Mouse (Mus musculus) fibroblast of lung, adult 2 months (primary cell): ENCODE measurements around the gene Ppef1.

Experiments used
- DNase-seq: peaks from one replicate; pipeline ENCODE4 v3.0.0-alpha.2; 2011; ENCODE audit warnings: low read depth

Gene Ppef1

DNA sequence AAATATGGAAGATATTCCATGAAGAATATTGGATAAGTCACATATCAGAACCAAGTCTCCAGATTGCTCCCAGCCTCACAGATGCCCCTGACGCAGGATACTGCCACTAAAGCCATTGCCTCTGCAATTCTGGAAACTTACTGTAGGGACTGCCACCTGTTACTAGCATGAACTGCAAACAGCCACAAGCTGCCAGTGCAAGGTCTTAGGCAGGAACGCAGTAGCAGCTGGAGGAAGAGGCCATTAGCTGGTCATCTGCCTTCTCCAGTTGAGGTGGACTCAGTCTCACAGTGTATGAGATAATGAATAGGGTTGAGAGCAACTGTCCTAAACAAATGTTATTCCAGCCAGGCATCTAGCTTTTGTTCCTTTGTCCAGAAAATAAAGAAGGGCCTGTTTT, 137.5 kb downstream of the Ppef1 start:
- no peak for DNase-seq

DNA sequence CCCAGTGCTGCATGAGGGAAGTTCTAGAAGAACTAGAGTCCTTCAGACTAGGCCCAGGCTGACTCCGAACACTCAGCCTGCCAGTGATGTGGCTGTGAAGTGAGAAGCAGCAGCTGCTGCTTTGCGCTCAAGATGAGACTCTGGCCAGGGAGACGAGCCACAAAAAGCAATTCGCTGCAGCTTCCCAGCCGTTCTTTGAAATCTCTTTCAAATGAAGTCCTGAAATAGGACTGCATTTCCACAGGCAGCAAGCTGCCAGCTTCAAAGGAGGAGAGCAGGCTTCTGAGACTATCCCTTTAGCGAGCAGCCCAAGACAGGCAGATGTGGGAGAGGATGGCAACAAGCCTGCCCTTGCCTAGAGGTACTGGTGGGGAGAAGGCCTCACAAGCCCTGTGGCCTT, 142.6 kb downstream of the Ppef1 start:
- no peak for DNase-seq

DNA sequence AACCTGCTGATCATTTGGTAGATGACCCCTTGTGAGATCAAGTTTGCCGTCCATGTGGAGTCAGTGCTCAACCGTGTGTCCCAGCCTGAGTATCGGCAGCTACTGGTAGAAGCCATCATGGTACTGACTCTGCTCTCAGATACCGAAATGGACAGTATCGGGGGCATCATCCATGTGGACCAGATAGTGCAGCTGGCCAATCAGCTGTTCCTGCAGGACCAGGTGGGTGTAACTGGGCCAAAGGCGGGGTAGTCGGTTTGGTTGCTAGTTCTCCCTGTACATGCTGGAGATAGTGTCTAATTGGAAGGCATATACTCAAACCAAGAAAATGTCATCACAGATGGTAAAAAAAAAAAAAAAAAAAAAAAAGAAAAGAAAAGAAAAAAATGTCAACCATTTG, 145.4 kb downstream of the Ppef1 start:
- DNase-seq: no peak

DNA sequence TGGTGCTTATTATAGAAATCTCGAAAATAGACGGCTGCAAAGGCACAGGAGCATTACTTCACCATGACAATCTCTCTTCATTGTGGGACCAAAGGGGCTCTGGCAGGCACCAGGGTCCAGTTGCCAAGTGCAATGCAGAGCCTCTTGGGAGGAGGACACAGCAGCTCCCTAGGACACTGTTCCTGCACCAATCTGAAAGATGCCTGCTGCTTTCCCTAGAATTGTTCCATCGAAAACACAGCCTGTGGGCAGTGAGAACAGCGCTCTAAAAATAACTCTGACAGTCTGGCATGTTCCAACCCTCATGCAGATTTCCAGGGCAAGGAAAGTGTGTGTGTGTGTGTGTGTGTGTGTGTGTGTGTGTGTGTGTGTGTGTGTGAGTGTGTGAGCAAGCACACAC, 147.0 kb downstream of the Ppef1 start:
- DNase-seq: no peak

DNA sequence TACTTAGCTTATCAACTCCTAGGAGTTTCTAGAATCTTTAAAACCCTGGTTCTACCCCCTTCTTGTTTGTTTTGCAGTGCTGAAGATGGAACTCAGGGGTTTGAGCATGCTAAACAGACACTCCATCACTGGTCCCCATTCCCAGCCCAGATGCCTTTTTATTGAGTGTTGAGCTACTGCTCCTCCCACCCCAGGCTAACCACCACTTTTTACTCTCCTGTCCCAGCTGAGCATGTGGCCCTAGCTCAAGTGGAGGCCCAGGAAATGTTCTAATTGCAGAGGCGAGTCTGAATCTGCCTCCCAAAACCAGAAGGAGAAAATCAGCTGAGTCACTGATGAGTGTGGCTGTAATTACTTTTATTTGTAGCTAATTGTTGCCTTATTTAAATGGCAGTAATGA, 150.5 kb downstream of the Ppef1 start:
- no peak for DNase-seq

DNA sequence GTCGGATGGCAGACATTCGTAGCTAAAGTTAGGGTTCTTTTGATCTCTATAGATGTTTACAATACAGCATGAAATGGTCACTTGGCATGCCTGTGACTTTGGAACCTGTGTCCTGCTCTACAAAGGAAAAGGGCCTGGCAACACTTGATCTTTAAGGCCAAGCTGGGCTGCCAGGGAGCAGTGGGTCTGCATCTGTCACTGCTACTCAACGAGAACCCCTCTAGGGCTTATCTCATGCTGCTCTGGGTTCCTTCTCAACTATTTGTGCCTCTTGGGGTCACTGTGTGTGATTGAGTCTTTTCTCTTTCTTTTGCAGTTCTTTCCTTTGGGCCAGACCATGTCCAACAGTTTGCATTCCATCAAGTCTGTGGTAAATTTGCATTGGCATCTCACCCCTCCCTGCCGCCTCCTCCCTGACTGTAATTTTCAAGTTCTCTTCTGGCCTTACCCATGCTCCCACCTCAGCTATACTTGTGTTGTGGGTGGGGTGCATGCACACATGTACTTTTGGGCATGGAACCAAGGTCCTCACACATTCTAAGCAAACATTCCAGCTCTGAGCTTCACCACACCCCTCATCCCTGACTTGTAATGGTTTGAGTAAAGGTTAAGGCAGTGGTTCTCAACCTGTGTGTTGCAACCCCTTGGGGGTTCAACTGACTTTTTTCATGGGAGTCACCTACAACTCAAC, 151.3 kb downstream of the Ppef1 start:
- DNase-seq: no peak

DNA sequence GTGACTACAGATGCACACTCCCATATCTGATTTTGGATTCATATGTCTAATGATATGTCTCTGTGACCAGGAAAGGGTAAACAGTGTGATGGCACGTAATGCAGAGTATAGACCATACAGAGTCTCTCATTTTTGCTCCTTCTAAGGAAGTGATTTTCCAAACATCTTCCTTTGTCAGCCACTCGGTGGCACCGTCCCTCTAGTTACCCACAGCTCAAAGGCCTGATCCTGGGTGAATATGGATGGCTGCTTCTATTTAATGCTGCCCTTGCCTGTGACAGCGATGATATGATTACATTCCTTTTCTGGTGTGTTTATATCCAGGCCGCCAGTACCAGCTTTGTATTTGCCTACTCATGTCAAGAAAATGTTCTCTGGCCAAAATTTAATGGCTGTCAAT, 152.0 kb downstream of the Ppef1 start:
- DNase-seq: no peak
